Mouse (Mus musculus) kidney, postnatal 0 days (tissue): ENCODE results near the gene Tmed1. TPM values are rescaled to one million over a fixed set of nuclear protein-coding genes. Genes with fewer than 3 reads are reported as not detected.

Experiments used
- ATAC-seq: fragments of 200-750 bp; cut with Nextera tagmentation; replicated peaks from 2 replicates; pipeline ENCODE4 v1.8.0; 2017; ENCODE audit warnings: low read depth, moderate number of reproducible peaks, moderate TSS enrichment, moderate library complexity; ENCODE audit not compliant: low FRiP score
- DNase-seq: peaks from one replicate; pipeline ENCODE4 v3.0.0-alpha.2; 2016; ENCODE audit warnings: low spot score
- H3K27ac ChIP-seq: fragments of 300-500 bp; sonication (generic); 2 replicates; pipeline ENCODE4 v1.5.1; 2014; ENCODE audit warnings: mild to moderate bottlenecking
- H3K27me3 ChIP-seq: fragments of 300-500 bp; sonication (generic); 2 replicates; pipeline ENCODE4 v1.6.1; 2014; ENCODE audit warnings: low read length, mixed read lengths; ENCODE audit not compliant: insufficient read depth
- H3K36me3 ChIP-seq: fragments of 300-500 bp; sonication (generic); 2 replicates; pipeline ENCODE4 v1.6.1; 2014; ENCODE audit warnings: low read length, mixed read lengths; ENCODE audit not compliant: insufficient read depth
- H3K4me1 ChIP-seq: fragments of 300-500 bp; sonication (generic); replicated peaks from 2 replicates; pipeline ENCODE4 v1.6.1; 2014; ENCODE audit warnings: antibody characterized with exemption, low read length, mixed read lengths; ENCODE audit not compliant: insufficient read depth
- H3K4me2 ChIP-seq: fragments of 300-500 bp; sonication (generic); 2 replicates; pipeline ENCODE4 v1.6.1; 2014; ENCODE audit warnings: mild to moderate bottlenecking, low read length, moderate library complexity, mixed read lengths
- H3K4me3 ChIP-seq: fragments of 300-500 bp; sonication (generic); replicated peaks from 2 replicates; pipeline ENCODE4 v1.5.1; 2014; ENCODE audit warnings: low read depth, low read length
- H3K9ac ChIP-seq: fragments of 300-500 bp; sonication (generic); 2 replicates; pipeline ENCODE4 v1.6.1; 2014; ENCODE audit warnings: low read depth, low read length
- H3K9me3 ChIP-seq: fragments of 300-500 bp; sonication (generic); replicated peaks from 2 replicates; pipeline ENCODE4 v1.6.1; 2016; ENCODE audit warnings: low read length, inconsistent platforms, mixed read lengths
- CTCF ChIP-seq: IDR thresholded peaks from 2 replicates; pipeline ENCODE4 v1.5.1; 2016; ENCODE audit warnings: antibody characterized with exemption, low read depth, mild to moderate bottlenecking, moderate library complexity
- WGBS: fragments of 180-500 bp; shearing (Covaris S2); extraction: QIAGEN DNeasy Blood & Tissue Kit; methylation state at CpG from one replicate; pipeline ENCODE4 v1.1.7; 2014; 5-methylcytosine and 5-hydroxymethylcytosine counted together
- polyA plus RNA-seq: library from polyadenylated mRNA; unstranded; fragments of >200 nt; fragmentation: Nextera tagmentation; extraction: Ambion mirVana; gene quantifications from 2 replicates; pipeline ENCODE4 v1.2.1, GENCODE M21; 2015

Tmed1 gene
- polyA plus RNA-seq, 1 experiment from 2014 or later: 131 TPM

- 79% methylated on average over 7 of the region's 7 CpGs for WGBS
- H3K9me3 ChIP-seq: no peaks in the 10 kb centered on the region
- no peak for DNase-seq
- no peak overlapping the region for H3K4me2 ChIP-seq
- H3K27ac ChIP-seq: no peak overlapping the region
- no peak overlapping the region for H3K9ac ChIP-seq
- TF ChIP-seq CTCF: no peak
- H3K36me3 ChIP-seq: no peaks in the 10 kb centered on the region
- 0 out of 2 replicates have a peak, but pooled peaks cover 4% of the 10 kb centered on the region for H3K4me1 ChIP-seq
- no peaks in the 10 kb centered on the region for H3K27me3 ChIP-seq
- no peak overlapping the region for H3K4me3 ChIP-seq
- no peak for ATAC-seq
These were observed 30.1 kb upstream of the Tmed1 start for GRCm38 (mm10) chr9:21539981-21540753.

- Histone ChIP-seq H3K27me3 (no peaks in the 10 kb centered on the region), H3K27ac (no peak overlapping the region), H3K4me3 (no peak overlapping the region), H3K9me3 (no peaks in the 10 kb centered on the region), H3K9ac (no peak overlapping the region), H3K4me1 (no peaks in the 10 kb centered on the region), H3K36me3 (no peaks in the 10 kb centered on the region), H3K4me2 (no peak overlapping the region)
- DNase-seq (no peak), ATAC-seq (no peak)
- TF ChIP-seq CTCF: no peak
- 61% methylated on average over 4 of the region's 4 CpGs for WGBS
These were observed 27.0 kb upstream of the Tmed1 start for GRCm38 (mm10) chr9:21537009-21537408.

GRCm38 (mm10) chr9:21536501-21536900 lies 26.4 kb upstream of the Tmed1 start:
- Histone ChIP-seq H3K4me1 (no peaks in the 10 kb centered on the region), H3K27ac (no peak overlapping the region), H3K4me2 (no peak overlapping the region), H3K27me3 (no peaks in the 10 kb centered on the region), H3K36me3 (no peaks in the 10 kb centered on the region), H3K9me3 (no peaks in the 10 kb centered on the region), H3K4me3 (no peak overlapping the region), H3K9ac (no peak overlapping the region)
- DNase-seq: no peak
- ATAC-seq: no peak
- TF ChIP-seq CTCF: no peak
- WGBS: 90% methylated on average over 14 of the region's 14 CpGs

- no peaks in the 10 kb centered on the region for H3K36me3 ChIP-seq
- no peak overlapping the region for H3K27ac ChIP-seq
- DNase-seq (no peak), ATAC-seq (no peak)
- H3K4me3 ChIP-seq: no peak overlapping the region
- no peaks in the 10 kb centered on the region for H3K4me1 ChIP-seq
- no peaks in the 10 kb centered on the region for H3K9me3 ChIP-seq
- H3K4me2 ChIP-seq: no peak overlapping the region
- 67% methylated on average over 1 of the region's 1 CpGs for WGBS
- H3K9ac ChIP-seq: no peak overlapping the region
- no peak for TF ChIP-seq CTCF
- no peaks in the 10 kb centered on the region for H3K27me3 ChIP-seq
These were observed 17.9 kb upstream of the Tmed1 start for GRCm38 (mm10) chr9:21527917-21528324.

GRCm38 (mm10) chr9:21527100-21527801 lies 17.2 kb upstream of the Tmed1 start:
- Histone ChIP-seq H3K9ac (no peak overlapping the region), H3K4me3 (no peak overlapping the region), H3K4me2 (no peak overlapping the region), H3K27me3 (no peaks in the 10 kb centered on the region), H3K9me3 (no peaks in the 10 kb centered on the region), H3K27ac (no peak overlapping the region), H3K4me1 (no peaks in the 10 kb centered on the region), H3K36me3 (no peaks in the 10 kb centered on the region)
- ATAC-seq: no peak
- 88% methylated on average over 2 of the region's 2 CpGs for WGBS
- no peak for DNase-seq
- no peak for TF ChIP-seq CTCF

- DNase-seq: no peak
- no peak for TF ChIP-seq CTCF
- no peak for ATAC-seq
- H3K4me3 ChIP-seq: no peak overlapping the region
- no peaks in the 10 kb centered on the region for H3K36me3 ChIP-seq
- no peaks in the 10 kb centered on the region for H3K4me1 ChIP-seq
- WGBS: 68% methylated on average over 3 of the region's 3 CpGs
- no peak overlapping the region for H3K27ac ChIP-seq
- no peaks in the 10 kb centered on the region for H3K9me3 ChIP-seq
- H3K9ac ChIP-seq: no peak overlapping the region
- no peaks in the 10 kb centered on the region for H3K27me3 ChIP-seq
- H3K4me2 ChIP-seq: no peak overlapping the region
These were observed 16.5 kb upstream of the Tmed1 start for GRCm38 (mm10) chr9:21526634-21526944.
